Mouse (Mus musculus): Measurements from ENCODE around the gene Nvl. TPM values are rescaled to one million over a fixed set of nuclear protein-coding genes. Genes with fewer than 3 reads are reported as not detected.

The Nvl gene
- polyA plus RNA-seq, 2 experiments: 10.8 to 13.1 TPM

DNA sequence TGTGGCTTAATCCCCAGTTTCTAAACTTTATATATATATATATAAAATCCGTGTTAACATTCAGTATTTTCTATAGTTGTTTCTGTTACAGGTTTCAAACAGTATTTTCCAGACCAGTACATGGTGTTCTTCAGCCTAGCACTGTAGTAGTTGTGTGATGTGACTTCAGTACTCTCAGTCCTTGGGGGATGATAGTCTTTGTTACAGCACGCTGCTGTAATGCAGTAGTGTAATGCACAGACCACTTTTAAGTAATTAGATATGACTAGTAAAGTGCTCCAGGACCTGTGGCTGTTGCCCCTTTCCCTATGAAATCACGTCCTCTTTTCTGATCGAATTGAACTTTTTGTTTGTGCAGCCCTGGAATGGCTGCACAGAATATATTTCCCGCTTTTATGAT is 7.5 kb upstream of the Nvl start:
- Histone ChIP-seq H3K9me3 (ENCODE audit: control insufficient read depth, low read length) (no peaks in the 10 kb centered on the region), H3K27ac (no peak overlapping the region), H3K4me3 (ENCODE audit: insufficient read depth in 1 of 2, low read depth in 2 of 2, low read length in 2 of 2) (peak overlapping the region; percentile 73 to 81), H3K27me3 (ENCODE audit: control insufficient read depth, insufficient read depth, low read length) (no peaks in the 10 kb centered on the region), H3K4me1 (replicated peaks; ENCODE audit: control insufficient read depth in 2 of 2, insufficient read depth in 2 of 2, low read length in 1 of 2) (peaks cover 16 to 32% of the 10 kb centered on the region in 2 experiments), H3K36me3 (replicated peaks; ENCODE audit: control insufficient read depth, insufficient read depth, low read depth) (no peaks in the 10 kb centered on the region; the same call in 1 of the 2 replicates), H3K4me2 (ENCODE audit: low read depth) (peak overlapping the region; percentile 69), H3K9ac (replicated peaks) (peak overlapping the region; percentile 81)
- TF ChIP-seq EP300 (IDR thresholded peaks at IDR 0.05; ENCODE audit: low read depth) (no peak), CTCF (IDR thresholded peaks at IDR 0.05; ENCODE audit: low read depth) (no peak)
- WGBS (ENCODE audit: insufficient replicate concordance): 32% methylated on average over 5 of the region's 5 CpGs
- DNase-seq (ENCODE audit: low read depth in 3 of 3, low spot score in 3 of 3) (no peak), ATAC-seq (ENCODE audit: insufficient read depth) (no peak)

DNA sequence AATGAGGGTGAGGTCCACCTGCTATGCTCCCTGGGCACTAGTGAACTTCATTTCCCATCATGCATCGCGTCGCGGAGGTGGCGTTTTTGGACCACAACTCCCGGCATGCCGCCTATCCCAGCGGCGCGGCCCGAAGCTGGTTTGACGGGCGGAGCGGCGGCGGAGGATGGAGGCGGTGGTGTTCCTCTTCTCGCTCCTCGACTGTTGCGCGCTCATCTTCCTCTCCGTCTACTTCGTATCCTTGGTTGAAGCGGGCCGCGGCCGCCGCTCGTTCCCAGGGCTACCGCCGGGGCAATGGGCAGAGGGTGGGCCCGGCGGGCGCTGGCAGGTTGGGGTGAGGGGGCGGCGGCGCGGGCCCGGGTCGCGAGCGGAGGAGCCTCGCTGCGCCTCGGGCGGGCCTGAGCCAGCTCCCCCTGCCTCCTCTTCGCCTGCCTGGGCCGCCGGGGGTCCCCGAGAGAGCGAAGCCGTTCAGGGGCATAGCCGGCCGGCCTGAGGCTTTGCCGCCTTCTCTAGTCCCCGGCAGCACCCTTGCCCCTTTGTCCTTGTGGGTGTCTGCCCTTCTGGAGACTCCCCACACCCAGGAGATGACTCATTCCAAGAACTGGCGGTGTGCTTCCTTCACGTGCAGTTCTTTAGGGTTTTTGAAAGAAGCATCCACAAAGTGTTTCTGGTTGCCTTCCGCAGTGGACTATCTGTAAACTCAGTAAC is 7.0 kb upstream of the Nvl start:
- DNase-seq (ENCODE audit: low read depth in 3 of 3, low spot score in 3 of 3) (peak; percentile 84 to 86 (median 85)), ATAC-seq (ENCODE audit: insufficient read depth) (peak; percentile 85)
- H3K36me3 ChIP-seq (replicated peaks; ENCODE audit: control insufficient read depth, insufficient read depth, low read depth): no peaks in the 10 kb centered on the region; the same call in 1 of the 2 replicates
- H3K9me3 ChIP-seq (ENCODE audit: control insufficient read depth, low read length): no peaks in the 10 kb centered on the region
- H3K4me2 ChIP-seq (ENCODE audit: low read depth): peak overlapping the region; percentile 69
- under 1% methylated on average over 56 of the region's 59 CpGs for WGBS (ENCODE audit: insufficient replicate concordance)
- H3K4me3 ChIP-seq (ENCODE audit: insufficient read depth in 1 of 2, low read depth in 2 of 2, low read length in 2 of 2): peak overlapping the region; percentile 73 to 81
- H3K27me3 ChIP-seq (ENCODE audit: control insufficient read depth, insufficient read depth, low read length): no peaks in the 10 kb centered on the region
- no peak for TF ChIP-seq CTCF (IDR thresholded peaks at IDR 0.05; ENCODE audit: low read depth)
- peak overlapping the region; percentile 21 for H3K27ac ChIP-seq
- peaks cover 20 to 34% of the 10 kb centered on the region in 2 experiments for H3K4me1 ChIP-seq (replicated peaks; ENCODE audit: control insufficient read depth in 2 of 2, insufficient read depth in 2 of 2, low read length in 1 of 2)
- peak overlapping the region; percentile 81 for H3K9ac ChIP-seq (replicated peaks)

GRCm38 (mm10) chr1:181150431-181150826 is 6.4 kb upstream of the Nvl start:
- 70% methylated on average over 3 of the region's 3 CpGs for WGBS (ENCODE audit: insufficient replicate concordance)
- H3K9ac ChIP-seq (replicated peaks): no peak overlapping the region
- no peak for TF ChIP-seq CTCF (IDR thresholded peaks at IDR 0.05; ENCODE audit: low read depth)
- no peak for TF ChIP-seq EP300 (IDR thresholded peaks at IDR 0.05; ENCODE audit: low read depth)
- no peaks in the 10 kb centered on the region; the same call in 1 of the 2 replicates for H3K36me3 ChIP-seq (replicated peaks; ENCODE audit: control insufficient read depth, insufficient read depth, low read depth)
- ATAC-seq (ENCODE audit: insufficient read depth) (no peak), DNase-seq (ENCODE audit: low read depth in 3 of 3, low spot score in 3 of 3) (no peak)
- peak overlapping the region; percentile 28 for H3K4me2 ChIP-seq (ENCODE audit: low read depth)
- peak overlapping the region in 1 of 2 experiments; percentile 73; a peak in 2 of 4 replicates for H3K4me3 ChIP-seq (ENCODE audit: insufficient read depth in 1 of 2, low read depth in 2 of 2, low read length in 2 of 2)
- H3K27ac ChIP-seq: no peak overlapping the region; the same call in 1 of the 2 replicates
- no peaks in the 10 kb centered on the region for H3K27me3 ChIP-seq (ENCODE audit: control insufficient read depth, insufficient read depth, low read length)
- peaks cover 22 to 36% of the 10 kb centered on the region in 2 experiments for H3K4me1 ChIP-seq (replicated peaks; ENCODE audit: control insufficient read depth in 2 of 2, insufficient read depth in 2 of 2, low read length in 1 of 2)
- no peaks in the 10 kb centered on the region for H3K9me3 ChIP-seq (ENCODE audit: control insufficient read depth, low read length)

- H3K4me3 ChIP-seq (ENCODE audit: insufficient read depth in 1 of 2, low read depth in 2 of 2, low read length in 2 of 2): no peak overlapping the region
- H3K27ac ChIP-seq: peak overlapping the region; percentile 39
- H3K9ac ChIP-seq (replicated peaks): no peak overlapping the region
- no peak for DNase-seq (ENCODE audit: low read depth in 3 of 3, low spot score in 3 of 3)
- H3K4me2 ChIP-seq (ENCODE audit: low read depth): peak overlapping the region; percentile 50
- H3K27me3 ChIP-seq (ENCODE audit: control insufficient read depth, insufficient read depth, low read length): no peaks in the 10 kb centered on the region
- 67% methylated on average over 3 of the region's 3 CpGs for WGBS (ENCODE audit: insufficient replicate concordance)
- TF ChIP-seq EP300 (IDR thresholded peaks at IDR 0.05; ENCODE audit: low read depth): no peak
- peak; percentile 57 for TF ChIP-seq CTCF (IDR thresholded peaks at IDR 0.05; ENCODE audit: low read depth)
- no peaks in the 10 kb centered on the region for H3K9me3 ChIP-seq (ENCODE audit: control insufficient read depth, low read length)
- no peak for ATAC-seq (ENCODE audit: insufficient read depth)
- no peaks in the 10 kb centered on the region for H3K36me3 ChIP-seq (replicated peaks; ENCODE audit: control insufficient read depth, insufficient read depth, low read depth)
- H3K4me1 ChIP-seq (replicated peaks; ENCODE audit: control insufficient read depth in 2 of 2, insufficient read depth in 2 of 2, low read length in 1 of 2): peaks cover 22 to 41% of the 10 kb centered on the region in 2 experiments
These were observed 5.5 kb upstream of the Nvl start for GRCm38 (mm10) chr1:181149373-181150017.

DNA sequence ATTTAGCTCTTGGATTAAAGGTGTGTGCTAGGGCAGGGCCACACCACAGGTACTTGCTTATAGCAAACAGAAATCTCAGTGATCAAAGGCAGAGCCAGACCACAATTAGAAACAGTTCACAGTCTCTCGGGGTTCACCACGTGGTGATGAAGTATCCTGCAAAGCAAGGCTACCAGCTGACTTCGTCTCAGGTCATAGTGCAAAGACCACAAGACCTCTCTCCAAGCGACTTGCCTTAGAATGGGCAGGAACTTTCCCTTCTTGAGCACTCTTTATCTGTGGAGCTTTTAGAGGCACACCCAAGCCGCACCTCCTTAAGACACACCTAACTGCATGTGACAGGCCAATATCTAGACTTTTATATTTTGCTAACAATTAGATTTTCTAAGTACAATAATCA is 4.5 kb upstream of the Nvl start:
- no peak overlapping the region for H3K9ac ChIP-seq (replicated peaks)
- no peaks in the 10 kb centered on the region for H3K9me3 ChIP-seq (ENCODE audit: control insufficient read depth, low read length)
- ATAC-seq (ENCODE audit: insufficient read depth) (no peak), DNase-seq (ENCODE audit: low read depth in 3 of 3, low spot score in 3 of 3) (peak in 2 of 3 experiments; percentile 59 to 67)
- TF ChIP-seq EP300 (IDR thresholded peaks at IDR 0.05; ENCODE audit: low read depth): no peak
- TF ChIP-seq CTCF (IDR thresholded peaks at IDR 0.05; ENCODE audit: low read depth): no peak
- H3K36me3 ChIP-seq (replicated peaks; ENCODE audit: control insufficient read depth, insufficient read depth, low read depth): no peaks in the 10 kb centered on the region
- H3K4me1 ChIP-seq (replicated peaks; ENCODE audit: control insufficient read depth in 2 of 2, insufficient read depth in 2 of 2, low read length in 1 of 2): peaks cover 22 to 41% of the 10 kb centered on the region in 2 experiments
- WGBS (ENCODE audit: insufficient replicate concordance): 9% methylated on average over 5 of the region's 5 CpGs
- peak overlapping the region; percentile 50 for H3K4me2 ChIP-seq (ENCODE audit: low read depth)
- H3K4me3 ChIP-seq (ENCODE audit: insufficient read depth in 1 of 2, low read depth in 2 of 2, low read length in 2 of 2): peak overlapping the region; percentile 0 to 15; a peak in 3 of 4 replicates
- peak overlapping the region; percentile 48 for H3K27ac ChIP-seq
- no peaks in the 10 kb centered on the region for H3K27me3 ChIP-seq (ENCODE audit: control insufficient read depth, insufficient read depth, low read length)
